Mouse (Mus musculus): Measurements from ENCODE around the gene Gm45844. TPM values are rescaled to one million over a fixed set of nuclear protein-coding genes. Genes with fewer than 3 reads are reported as not detected.

The Gm45844 gene
- polyA plus RNA-seq, 1 experiment from 2014 or later = 8.3 TPM

Small RNAs within 50 kb of the gene (microRNA-seq; reads per million reads assigned to microRNA genes)
- gene Mir5620 = 2.4 reads per million, percentile 3 among the genes with 10 or more reads in this experiment

Other genes starting within 250 kb of the Gm45844 start
- 25.1 and 26.5 TPM in 2 replicates for gene Zfp954, start 156.8 kb downstream of the Gm45844 start, polyA plus RNA-seq (2015; fragmentation: Nextera tagmentation; extraction: Ambion mirVana)
- gene Zfp773, start 141.5 kb downstream of the Gm45844 start, polyA plus RNA-seq (2015; fragmentation: Nextera tagmentation; extraction: Ambion mirVana) = 17.4 and 17.5 TPM in 2 replicates
- gene Zfp418, start 107.0 kb downstream of the Gm45844 start, polyA plus RNA-seq (2015; fragmentation: Nextera tagmentation; extraction: Ambion mirVana) = 3.6 and 4.1 TPM in 2 replicates
- gene Zfp772, start 68.3 kb downstream of the Gm45844 start, polyA plus RNA-seq (2015; fragmentation: Nextera tagmentation; extraction: Ambion mirVana) = 8.9 and 9.1 TPM in 2 replicates
- gene Vmn2r29, start 31.0 kb downstream of the Gm45844 start, polyA plus RNA-seq (2015; fragmentation: Nextera tagmentation; extraction: Ambion mirVana) = 0.61 and 1.5 TPM in 2 replicates
- 173 and 183 TPM in 2 replicates for gene Clcn4, start 22.6 kb upstream of the Gm45844 start, polyA plus RNA-seq (2015; fragmentation: Nextera tagmentation; extraction: Ambion mirVana)
- gene Vmn2r30, start 59.3 kb upstream of the Gm45844 start, polyA plus RNA-seq (2015; fragmentation: Nextera tagmentation; extraction: Ambion mirVana) = not detected in 2 replicates
- gene Gm45783, start 96.3 kb upstream of the Gm45844 start, polyA plus RNA-seq (2015; fragmentation: Nextera tagmentation; extraction: Ambion mirVana) = not detected in 2 replicates
- gene Vmn2r31, start 121.4 kb upstream of the Gm45844 start, polyA plus RNA-seq (2015; fragmentation: Nextera tagmentation; extraction: Ambion mirVana) = not detected in 2 replicates
- gene Vmn2r32, start 201.7 kb upstream of the Gm45844 start, polyA plus RNA-seq (2015; fragmentation: Nextera tagmentation; extraction: Ambion mirVana) = not detected in 2 replicates